Mouse (Mus musculus): ENCODE results near the gene D7Ertd443e.

DNA sequence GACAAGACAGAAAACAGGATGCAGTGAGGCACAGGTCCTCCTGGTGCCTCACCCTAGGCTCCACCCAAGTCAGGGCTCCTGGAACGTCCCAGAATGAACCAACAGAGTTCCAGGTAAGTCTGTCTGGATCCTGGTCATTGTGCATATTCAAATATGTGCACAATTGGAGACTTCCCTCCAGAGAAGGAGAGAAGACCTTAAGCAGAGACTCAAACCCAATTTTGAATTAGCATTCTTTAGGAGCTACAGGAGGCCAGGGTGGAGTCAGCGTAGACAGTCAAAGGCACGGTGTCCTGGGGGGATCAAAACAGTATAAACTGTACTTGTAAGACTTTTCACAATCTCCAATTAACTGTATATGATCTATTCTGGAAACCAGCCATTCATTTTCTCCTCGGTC is 113.0 kb downstream of the D7Ertd443e start:
- no peak for TF ChIP-seq CTCF (IDR thresholded peaks at IDR 0.05; ENCODE audit: borderline replicate concordance, insufficient read depth, low read length)
- TF ChIP-seq POLR2A (IDR thresholded peaks at IDR 0.05; ENCODE audit: low read depth, low read length), result no peak
